23 mouse cellular contexts compared by ENCODE assay signal in genomic region chr5:75653431-75653830, GRCm38 (mm10).
DNase-seq lines count a peak whose midpoint lies in the region; ATAC-seq lines count a peak whose summit lies in the region.
"Had no signal": no experiment of that assay in that cellular context is flagged by ENCODE, and none has a peak within 500 bp of the region (broad histone marks: within the 10 kb centered on the region; RNA-seq: fewer than 3 reads in every experiment).

No protein-coding gene starts in this region.

- H3K4me3 ChIP-seq in kidney, embryonic 16.5 days (ENCODE audit: low read length): no peak overlapping the region
- H3K4me3 ChIP-seq in midbrain, embryonic 11.5 days (ENCODE audit: low read depth, low read length): no peak overlapping the region
- no peak overlapping the region for H3K4me3 ChIP-seq in midbrain, embryonic 10.5 days
- H3K4me3 ChIP-seq in forebrain, embryonic 11.5 days (ENCODE audit: low read depth, low read length): no peak overlapping the region
- H3K4me3 ChIP-seq: embryonic facial prominence, embryonic 12.5 days; embryonic facial prominence, embryonic 15.5 days; forebrain, embryonic 12.5 days; forebrain, embryonic 15.5 days; heart, adult 2 months; hindbrain, embryonic 12.5 days; hindbrain, embryonic 15.5 days had no signal

- H3K9ac ChIP-seq in kidney, embryonic 16.5 days (replicated peaks; ENCODE audit: low read length): no peak overlapping the region
- H3K9ac ChIP-seq in midbrain, embryonic 11.5 days (ENCODE audit: low read length): no peak overlapping the region
- no peak overlapping the region for H3K9ac ChIP-seq in forebrain, embryonic 11.5 days (ENCODE audit: low read length)
- H3K9ac ChIP-seq: embryonic facial prominence, embryonic 12.5 days; embryonic facial prominence, embryonic 15.5 days; forebrain, embryonic 12.5 days; forebrain, embryonic 15.5 days; hindbrain, embryonic 12.5 days; hindbrain, embryonic 15.5 days had no signal

- ATAC-seq in kidney, embryonic 16.5 days (ENCODE audit: low FRiP score, low TSS enrichment): peak; percentile 57; the same call in 1 of the 2 replicates
- no peak for ATAC-seq in midbrain, embryonic 11.5 days (ENCODE audit: low FRiP score)
- no peak for ATAC-seq in forebrain, embryonic 11.5 days (replicated peaks; ENCODE audit: low FRiP score)
- ATAC-seq: forebrain, embryonic 15.5 days had no signal

- DNase-seq in kidney, postnatal 14 days: no peak
- DNase-seq in midbrain, embryonic 11.5 days (ENCODE audit: low spot score, missing footprints): peak; percentile 17
- no peak for DNase-seq in midbrain, embryonic 10.5 days (ENCODE audit: low spot score)
- DNase-seq in R1 (ENCODE audit: low read depth, low spot score): peak; percentile 45
- DNase-seq in forebrain, embryonic 11.5 days (ENCODE audit: low spot score): no peak
- DNase-seq: adrenal gland, postnatal 10 days; B cell, adult 2 months; cerebellum, adult 11 months; cerebellum, adult 2 months; cerebellum, adult 9-11 months; cerebellum, postnatal 25 days; gastrocnemius, postnatal 25 days; heart, adult 2 months had no signal

- H3K4me1 ChIP-seq in kidney, embryonic 16.5 days (ENCODE audit: insufficient read depth, low read length): no peaks in the 10 kb centered on the region
- H3K4me1 ChIP-seq in midbrain, embryonic 11.5 days (ENCODE audit: control insufficient read depth, insufficient read depth, low read length): peaks cover 5% of the 10 kb centered on the region; the same call in 1 of the 2 replicates
- H3K4me1 ChIP-seq in midbrain, embryonic 10.5 days: peaks cover 9% of the 10 kb centered on the region; the same call in 1 of the 2 replicates
- H3K4me1 ChIP-seq in forebrain, embryonic 11.5 days (replicated peaks; ENCODE audit: control insufficient read depth, insufficient read depth, low read length): no peaks in the 10 kb centered on the region
- H3K4me1 ChIP-seq: embryonic facial prominence, embryonic 12.5 days; embryonic facial prominence, embryonic 15.5 days; hindbrain, embryonic 12.5 days; hindbrain, embryonic 15.5 days had no signal

- H3K4me2 ChIP-seq in kidney, embryonic 16.5 days (replicated peaks; ENCODE audit: low read depth, low read length): no peak overlapping the region
- no peak overlapping the region for H3K4me2 ChIP-seq in midbrain, embryonic 11.5 days
- no peak overlapping the region for H3K4me2 ChIP-seq in forebrain, embryonic 11.5 days (ENCODE audit: low read depth, low read length, severe bottlenecking)
- H3K4me2 ChIP-seq: embryonic facial prominence, embryonic 12.5 days; embryonic facial prominence, embryonic 15.5 days; forebrain, embryonic 12.5 days; forebrain, embryonic 15.5 days; heart, embryonic 11.5 days; hindbrain, embryonic 12.5 days; hindbrain, embryonic 15.5 days had no signal

- 67% methylated on average over 8 of the region's 8 CpGs for WGBS in kidney, embryonic 16.5 days
- 88% methylated on average over 8 of the region's 8 CpGs for WGBS in midbrain, embryonic 11.5 days
- 89% methylated on average over 8 of the region's 8 CpGs for WGBS in midbrain, embryonic 10.5 days
- WGBS in forebrain, embryonic 11.5 days: 87% methylated on average over 8 of the region's 8 CpGs

- peaks cover 7% of the 10 kb centered on the region; the same call in 1 of the 2 replicates for H3K36me3 ChIP-seq in kidney, embryonic 16.5 days (ENCODE audit: insufficient read depth, low read length)
- no peaks in the 10 kb centered on the region; the same call in 1 of the 2 replicates for H3K36me3 ChIP-seq in midbrain, embryonic 11.5 days (ENCODE audit: control insufficient read depth, insufficient read depth, low read length)
- peaks cover 47% of the 10 kb centered on the region for H3K36me3 ChIP-seq in midbrain, embryonic 10.5 days
- no peaks in the 10 kb centered on the region for H3K36me3 ChIP-seq in forebrain, embryonic 11.5 days (ENCODE audit: control insufficient read depth, insufficient read depth, low read length)
- H3K36me3 ChIP-seq: embryonic facial prominence, embryonic 12.5 days; embryonic facial prominence, embryonic 15.5 days had no signal

- no peak overlapping the region for H3K27ac ChIP-seq in kidney, embryonic 16.5 days (ENCODE audit: low read length)
- no peak overlapping the region for H3K27ac ChIP-seq in midbrain, embryonic 11.5 days (ENCODE audit: low read depth, low read length)
- H3K27ac ChIP-seq in midbrain, embryonic 10.5 days (replicated peaks): no peak overlapping the region
- no peak overlapping the region for H3K27ac ChIP-seq in forebrain, embryonic 11.5 days (ENCODE audit: low read depth, low read length)
- H3K27ac ChIP-seq: embryonic facial prominence, embryonic 12.5 days; embryonic facial prominence, embryonic 15.5 days; forebrain, embryonic 12.5 days; forebrain, embryonic 15.5 days; heart, adult 2 months; hindbrain, embryonic 12.5 days; hindbrain, embryonic 15.5 days had no signal

- H3K27me3 ChIP-seq in kidney, embryonic 16.5 days (ENCODE audit: insufficient read depth, low read length): no peaks in the 10 kb centered on the region
- no peaks in the 10 kb centered on the region for H3K27me3 ChIP-seq in midbrain, embryonic 11.5 days (ENCODE audit: control insufficient read depth, insufficient read depth, low read length)
- H3K27me3 ChIP-seq in midbrain, embryonic 10.5 days (ENCODE audit: low read depth, poor library complexity, severe bottlenecking): no peaks in the 10 kb centered on the region
- H3K27me3 ChIP-seq in forebrain, embryonic 11.5 days (ENCODE audit: control insufficient read depth, insufficient read depth, low read length): no peaks in the 10 kb centered on the region
- H3K27me3 ChIP-seq: CH12.LX; embryonic facial prominence, embryonic 12.5 days; embryonic facial prominence, embryonic 15.5 days; forebrain, embryonic 12.5 days; forebrain, embryonic 15.5 days; hindbrain, embryonic 12.5 days; hindbrain, embryonic 15.5 days had no signal

- no peaks in the 10 kb centered on the region for H3K9me3 ChIP-seq in kidney, embryonic 16.5 days (ENCODE audit: low read length)
- H3K9me3 ChIP-seq in midbrain, embryonic 11.5 days (ENCODE audit: control insufficient read depth, low read length): no peaks in the 10 kb centered on the region
- no peaks in the 10 kb centered on the region for H3K9me3 ChIP-seq in midbrain, embryonic 10.5 days (replicated peaks)
- H3K9me3 ChIP-seq in forebrain, embryonic 11.5 days (ENCODE audit: control insufficient read depth, low read length): no peaks in the 10 kb centered on the region
- H3K9me3 ChIP-seq: embryonic facial prominence, embryonic 12.5 days; embryonic facial prominence, embryonic 15.5 days; forebrain, embryonic 12.5 days; forebrain, embryonic 15.5 days; G1E; hindbrain, embryonic 12.5 days; hindbrain, embryonic 15.5 days had no signal

Comparison
In these comparisons a context has a peak if more than half of its experiments do, and no peak if none do; other contexts are left out.
1. DNase-seq: peak in midbrain, embryonic 11.5 days (single experiment) and R1 (single experiment); none in kidney, postnatal 14 days (single experiment), midbrain, embryonic 10.5 days (single experiment) and forebrain, embryonic 11.5 days (single experiment).